ENCODE assay signal across 19 mouse cellular contexts in genomic region chr12:70660388-70660787, GRCm38 (mm10).
"Had no signal": no experiment of that assay in that cellular context is flagged by ENCODE, and none has a peak within 500 bp of the region (broad histone marks: within the 10 kb centered on the region; RNA-seq: fewer than 3 reads in every experiment).

No protein-coding gene starts in this region.

- H3K9me3 ChIP-seq: limb, embryonic 10.5 days; limb, embryonic 13.5 days; liver, embryonic 12.5 days; liver, embryonic 15.5 days; megakaryocyte, embryonic 14.5 days; midbrain, embryonic 10.5 days; midbrain, embryonic 13.5 days; neural tube, embryonic 13.5 days; stomach, embryonic 15.5 days had no signal

- H3K4me1 ChIP-seq: liver, embryonic 12.5 days; liver, embryonic 15.5 days; midbrain, embryonic 10.5 days; midbrain, embryonic 13.5 days; neural tube, embryonic 13.5 days; stomach, embryonic 15.5 days had no signal

- H3K27ac ChIP-seq: limb, embryonic 10.5 days; limb, embryonic 13.5 days; liver, embryonic 12.5 days; liver, embryonic 15.5 days; midbrain, embryonic 10.5 days; midbrain, embryonic 13.5 days; neural tube, embryonic 13.5 days; stomach, embryonic 15.5 days had no signal

- DNase-seq: kidney, adult 11 months; kidney, adult 9 months; kidney, postnatal 14 days; kidney, postnatal 4 days; liver; retina, postnatal 1 day; right cerebral cortex, postnatal 25 days; spleen, adult 18-20 months; thymus, postnatal 36 days had no signal

- H3K4me3 ChIP-seq: limb, embryonic 10.5 days; limb, embryonic 13.5 days; liver, embryonic 12.5 days; liver, embryonic 15.5 days; megakaryocyte, embryonic 14.5 days; midbrain, embryonic 10.5 days; midbrain, embryonic 13.5 days; myocyte; neural tube, embryonic 13.5 days; stomach, embryonic 15.5 days had no signal

- H3K27me3 ChIP-seq: limb, embryonic 13.5 days; liver, embryonic 12.5 days; liver, embryonic 15.5 days; midbrain, embryonic 13.5 days; neural tube, embryonic 13.5 days; stomach, embryonic 15.5 days had no signal

- H3K36me3 ChIP-seq: limb, embryonic 10.5 days; limb, embryonic 13.5 days; liver, embryonic 12.5 days; liver, embryonic 15.5 days; midbrain, embryonic 10.5 days; midbrain, embryonic 13.5 days; neural tube, embryonic 13.5 days; stomach, embryonic 15.5 days had no signal
